ENCODE assay signal across 31 mouse cellular contexts in the genomic region with DNA sequence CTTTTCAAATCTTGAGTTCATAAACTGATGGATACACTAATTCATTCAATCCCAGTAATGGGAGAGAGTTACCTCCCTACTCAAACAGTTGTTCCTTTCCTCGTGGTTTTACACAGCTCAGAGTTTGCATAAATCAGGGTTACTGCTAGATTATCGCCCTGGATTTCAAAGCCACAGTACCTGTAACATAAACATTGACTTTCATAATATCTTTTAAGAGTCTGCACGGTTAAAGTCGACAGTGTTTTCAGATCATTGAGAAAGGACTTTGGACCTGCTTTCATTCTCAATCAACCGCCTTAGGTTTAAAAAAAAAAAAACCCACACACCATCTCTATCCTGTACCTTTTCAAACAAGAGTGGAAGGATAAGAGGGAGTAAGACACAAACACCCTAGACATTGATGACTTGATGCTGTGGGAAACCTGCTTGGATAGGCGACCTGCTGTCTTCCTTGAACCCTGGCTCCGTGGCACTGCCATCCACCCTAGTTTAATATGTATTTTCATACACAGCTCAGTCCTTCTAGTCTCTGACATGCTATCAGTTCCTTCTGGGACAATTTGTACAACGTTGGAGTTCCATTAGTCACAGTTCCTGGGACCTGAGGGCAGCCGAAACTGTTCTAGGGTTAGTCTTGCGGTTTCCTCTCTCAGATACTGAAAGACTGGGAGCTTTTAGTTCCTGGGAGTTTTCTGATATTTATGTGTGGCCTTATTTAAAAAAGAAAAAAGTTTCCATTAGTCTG.
DNase-seq lines count a peak whose midpoint lies in the region; ATAC-seq and TF ChIP-seq lines count a peak whose summit lies in the region.
"Had no signal": no experiment of that assay in that cellular context is flagged by ENCODE, and none has a peak within 500 bp of the region (broad histone marks: within the 10 kb centered on the region; RNA-seq: fewer than 3 reads in every experiment).

No protein-coding gene starts in this region.

- ATAC-seq in kidney, postnatal 0 days (replicated peaks; ENCODE audit: low FRiP score, low read depth): no peak
- ATAC-seq in stomach, embryonic 14.5 days (ENCODE audit: insufficient number of reproducible peaks, insufficient read depth, low FRiP score, low read depth): peak; percentile 62; the same call in 1 of the 2 replicates
- no peak for ATAC-seq in erythroid progenitor cell, adult 5-6 weeks (replicated peaks; ENCODE audit: low FRiP score, poor library complexity, severe bottlenecking)
- ATAC-seq: Patski had no signal

- H3K27me3 ChIP-seq in kidney, postnatal 0 days (ENCODE audit: insufficient read depth, low read length): no peaks in the 10 kb centered on the region
- no peaks in the 10 kb centered on the region for H3K27me3 ChIP-seq in stomach, embryonic 14.5 days (ENCODE audit: control insufficient read depth, insufficient read depth, low read length)
- H3K27me3 ChIP-seq: forebrain, embryonic 12.5 days; kidney, embryonic 15.5 days; lung, embryonic 15.5 days; megakaryocyte, embryonic 14.5 days; midbrain, embryonic 12.5 days; neural tube, embryonic 12.5 days; Patski had no signal

- H3K36me3 ChIP-seq in kidney, postnatal 0 days (ENCODE audit: insufficient read depth, low read length): no peaks in the 10 kb centered on the region
- H3K36me3 ChIP-seq in stomach, embryonic 14.5 days (ENCODE audit: control insufficient read depth, insufficient read depth, low read length): no peaks in the 10 kb centered on the region
- H3K36me3 ChIP-seq: forebrain, embryonic 12.5 days; G1E; kidney, embryonic 15.5 days; lung, embryonic 15.5 days; midbrain, embryonic 12.5 days; neural tube, embryonic 12.5 days had no signal

- H3K4me3 ChIP-seq in gastrocnemius, adult 2 months: no peak overlapping the region
- H3K4me3 ChIP-seq in kidney, postnatal 0 days (replicated peaks; ENCODE audit: low read depth, low read length): no peak overlapping the region
- no peak overlapping the region for H3K4me3 ChIP-seq in stomach, embryonic 14.5 days (ENCODE audit: low read depth, low read length)
- H3K4me3 ChIP-seq: erythroblast, embryonic 14.5 days; forebrain, embryonic 12.5 days; kidney, embryonic 15.5 days; lung, embryonic 15.5 days; megakaryocyte, embryonic 14.5 days; midbrain, embryonic 12.5 days; myocyte; neural tube, embryonic 12.5 days had no signal

- no peak overlapping the region for H3K4me2 ChIP-seq in kidney, postnatal 0 days (ENCODE audit: low read length)
- H3K4me2 ChIP-seq in stomach, embryonic 14.5 days (replicated peaks; ENCODE audit: low read depth, low read length): no peak overlapping the region
- H3K4me2 ChIP-seq: forebrain, embryonic 12.5 days; heart, embryonic 11.5 days; hindbrain, embryonic 14.5 days; kidney, embryonic 15.5 days; lung, embryonic 15.5 days; midbrain, embryonic 12.5 days; neural tube, embryonic 12.5 days had no signal

- 70% methylated on average over 10 of the region's 10 CpGs for WGBS in kidney, postnatal 0 days
- 49% methylated on average over 10 of the region's 10 CpGs for WGBS in stomach, embryonic 14.5 days

- H3K9me3 ChIP-seq in kidney, postnatal 0 days (replicated peaks; ENCODE audit: low read length): no peaks in the 10 kb centered on the region
- no peaks in the 10 kb centered on the region for H3K9me3 ChIP-seq in stomach, embryonic 14.5 days (ENCODE audit: control insufficient read depth, low read depth, low read length)
- H3K9me3 ChIP-seq: forebrain, embryonic 12.5 days; kidney, embryonic 15.5 days; lung, embryonic 15.5 days; megakaryocyte, embryonic 14.5 days; midbrain, embryonic 12.5 days; neural tube, embryonic 12.5 days had no signal

- DNase-seq in gastrocnemius, adult 2 months: no peak
- DNase-seq in gastrocnemius, adult 18-20 months (ENCODE audit: low spot score): no peak
- DNase-seq in kidney, postnatal 0 days (ENCODE audit: low spot score): no peak
- no peak for DNase-seq in kidney, postnatal 10 days
- DNase-seq in cerebellum, postnatal 4 days (ENCODE audit: low spot score in 2 of 2): no peak
- DNase-seq: adrenal gland, postnatal 10 days; cerebellum, adult 11 months; cerebellum, adult 9-10 months; cerebellum, postnatal 36 days; embryo, embryonic 11 days; forebrain, postnatal 0 days; gastrocnemius, postnatal 14 days; heart, postnatal 36 days; liver; right cerebral cortex, postnatal 4 days; thymus, adult 18-20 months; thymus, postnatal 25 days had no signal

- H3K9ac ChIP-seq in kidney, postnatal 0 days (ENCODE audit: low read depth, low read length): no peak overlapping the region
- H3K9ac ChIP-seq in stomach, embryonic 14.5 days (replicated peaks; ENCODE audit: low read depth, low read length): no peak overlapping the region
- H3K9ac ChIP-seq: forebrain, embryonic 12.5 days; forebrain, postnatal 0 days; hindbrain, embryonic 14.5 days; kidney, embryonic 15.5 days; lung, embryonic 15.5 days; midbrain, embryonic 12.5 days; neural tube, embryonic 12.5 days had no signal

- 0 out of 2 replicates have a peak, but pooled peaks cover 4% of the 10 kb centered on the region for H3K4me1 ChIP-seq in kidney, postnatal 0 days (replicated peaks; ENCODE audit: insufficient read depth, low read length)
- H3K4me1 ChIP-seq in stomach, embryonic 14.5 days (ENCODE audit: control insufficient read depth, insufficient read depth, low read length): peaks cover 14% of the 10 kb centered on the region; the same call in 1 of the 2 replicates

- H3K27ac ChIP-seq in gastrocnemius, adult 2 months: peak overlapping the region; percentile 54; the same call in 1 of the 2 replicates
- H3K27ac ChIP-seq in kidney, postnatal 0 days: peak overlapping the region; percentile 87; the same call in 1 of the 2 replicates
- H3K27ac ChIP-seq in stomach, embryonic 14.5 days (ENCODE audit: low read length): peak overlapping the region; percentile 84; the same call in 1 of the 2 replicates
- H3K27ac ChIP-seq: forebrain, embryonic 12.5 days; hindbrain, embryonic 14.5 days; midbrain, embryonic 12.5 days; neural tube, embryonic 12.5 days had no signal

- intact Hi-C loops in gastrocnemius, adult 2 months (cut with DNase I): no loop called here

- TF ChIP-seq CTCF in gastrocnemius, adult 2 months (IDR thresholded peaks at IDR 0.05): no peak
- TF ChIP-seq CTCF in kidney, postnatal 0 days (IDR thresholded peaks at IDR 0.05; ENCODE audit: low read depth): no peak
